Mouse (Mus musculus) liver, adult 2 months (tissue): ENCODE results near the gene Nfat5.

ENCODE experiments used
- CTCF ChIP-seq: fragments of 200-500 bp; IDR thresholded peaks from 2 replicates; pipeline ENCODE4 v1.5.1; 2011; ENCODE audit warnings: low read depth, low read length, control low read depth
- POLR2A ChIP-seq: fragments of 200-500 bp; IDR thresholded peaks from 2 replicates; pipeline ENCODE4 v1.6.1; 2011; ENCODE audit warnings: low read length, control low read depth; ENCODE audit not compliant: insufficient read depth; ENCODE audit errors: extremely low read depth

DNA sequence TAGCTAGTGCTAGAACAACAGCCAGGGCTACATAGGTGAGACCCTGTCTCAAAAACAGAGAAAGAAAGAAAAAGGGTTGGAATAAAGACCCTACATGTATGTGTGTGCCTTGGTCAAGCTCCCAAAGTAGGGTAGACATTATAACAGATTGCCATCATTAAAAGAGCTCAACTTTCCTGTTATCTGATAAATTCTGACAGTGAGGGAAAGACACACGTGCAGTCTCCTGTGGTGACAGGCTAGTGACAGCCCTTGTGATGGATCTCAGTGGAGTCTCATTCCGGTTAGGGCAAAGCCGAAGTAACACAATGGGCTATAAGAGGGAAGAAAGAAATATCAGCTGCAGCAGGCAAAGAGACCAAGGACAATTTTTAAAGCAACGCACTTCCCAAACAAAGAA, 110.8 kb downstream of the Nfat5 start:
- TF ChIP-seq POLR2A (no peak), CTCF (no peak)
